Mouse (Mus musculus): ENCODE results near the gene Prss21.

Prss21 gene

DNA sequence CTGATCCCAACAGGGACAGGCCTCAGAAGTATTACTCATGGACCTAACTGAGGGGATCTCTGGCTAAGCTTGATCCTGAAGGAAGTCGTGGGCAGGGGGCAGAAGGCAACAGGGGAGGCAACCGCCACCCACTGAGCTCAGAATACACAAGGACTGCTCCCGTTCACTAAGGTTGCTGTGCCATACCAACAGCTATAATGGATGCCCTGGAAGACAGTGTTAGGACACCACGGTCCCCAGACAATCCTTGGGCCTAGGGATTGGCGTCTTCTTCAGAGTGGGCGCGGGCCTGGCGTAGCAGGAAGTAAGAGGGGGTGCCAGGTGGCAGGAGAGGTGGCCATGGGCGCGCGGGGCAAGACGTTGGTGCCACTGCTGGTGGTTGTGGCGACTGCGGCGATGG lies at the start of gene Prss21:
Gene Prss21 (plus strand): TSS at position 301 of the 400 bp plus-strand sequence.
- no peak for DNase-seq (ENCODE audit: extremely low spot score, low spot score)

DNA sequence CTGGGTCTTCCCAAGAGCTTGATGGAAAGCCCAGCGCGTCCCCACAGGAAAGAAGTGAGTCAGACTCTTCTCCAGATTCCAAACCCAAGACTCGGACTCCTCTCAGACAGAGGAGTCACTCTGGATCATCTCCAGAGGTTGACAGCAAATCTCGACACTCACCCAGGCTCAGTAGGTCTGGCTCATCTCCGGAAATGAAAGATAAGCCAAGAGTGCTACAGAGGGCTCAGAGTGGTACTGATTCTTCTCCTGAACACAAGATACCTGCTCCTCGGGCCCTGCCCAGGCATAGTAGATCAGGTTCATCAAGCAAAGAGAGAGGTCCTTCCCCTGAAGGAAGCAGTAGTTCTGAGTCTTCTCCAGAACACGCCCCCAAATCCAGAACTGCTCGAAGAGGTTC lies 49.3 kb upstream of the Prss21 start:
- DNase-seq (ENCODE audit: extremely low spot score, low spot score), result peak; percentile 11

GRCm38 (mm10) chr17:23819235-23819634 lies 48.6 kb upstream of the Prss21 start:
- DNase-seq (ENCODE audit: extremely low spot score, low spot score), result no peak

DNA sequence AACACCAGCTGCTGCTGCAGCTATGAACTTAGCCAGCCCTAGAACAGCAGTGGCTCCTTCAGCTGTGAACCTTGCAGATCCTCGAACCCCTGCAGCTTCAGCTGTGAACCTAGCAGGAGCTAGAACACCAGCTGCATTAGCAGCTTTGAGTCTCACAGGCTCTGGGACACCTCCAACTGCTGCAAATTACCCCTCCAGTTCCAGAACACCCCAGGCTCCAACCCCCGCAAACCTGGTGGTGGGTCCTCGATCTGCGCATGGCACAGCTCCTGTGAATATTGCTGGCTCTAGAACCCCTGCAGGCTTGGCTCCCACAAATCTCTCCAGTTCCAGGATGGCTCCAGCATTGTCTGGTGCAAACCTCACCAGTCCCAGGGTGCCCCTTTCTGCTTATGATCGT lies 47.1 kb upstream of the Prss21 start:
- no peak for DNase-seq (ENCODE audit: extremely low spot score, low spot score)

GRCm38 (mm10) chr17:23822094-23822493 lies 45.8 kb upstream of the Prss21 start:
- no peak for DNase-seq (ENCODE audit: extremely low spot score, low spot score)

DNA sequence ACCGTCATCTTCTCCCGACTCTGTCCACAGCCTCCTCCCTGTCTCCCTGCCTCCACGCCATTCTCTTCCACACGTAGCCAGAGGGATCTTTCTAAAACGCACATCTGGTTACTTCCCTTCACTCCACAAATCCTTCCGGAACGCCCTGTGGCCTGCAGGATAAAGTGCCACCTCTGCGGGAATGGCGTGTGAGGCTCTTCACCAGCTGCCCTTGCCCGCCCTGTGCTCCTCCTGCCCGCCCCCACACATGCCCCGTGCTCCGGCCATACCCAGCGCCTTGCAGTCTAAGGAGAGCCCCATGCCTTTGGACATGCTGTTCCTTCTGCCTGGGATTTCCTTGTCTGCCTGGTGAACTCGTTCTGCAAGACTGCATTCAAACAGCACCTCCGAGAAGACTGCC lies 44.8 kb upstream of the Prss21 start:
- DNase-seq (ENCODE audit: extremely low spot score, low spot score), result peak; percentile 12

DNA sequence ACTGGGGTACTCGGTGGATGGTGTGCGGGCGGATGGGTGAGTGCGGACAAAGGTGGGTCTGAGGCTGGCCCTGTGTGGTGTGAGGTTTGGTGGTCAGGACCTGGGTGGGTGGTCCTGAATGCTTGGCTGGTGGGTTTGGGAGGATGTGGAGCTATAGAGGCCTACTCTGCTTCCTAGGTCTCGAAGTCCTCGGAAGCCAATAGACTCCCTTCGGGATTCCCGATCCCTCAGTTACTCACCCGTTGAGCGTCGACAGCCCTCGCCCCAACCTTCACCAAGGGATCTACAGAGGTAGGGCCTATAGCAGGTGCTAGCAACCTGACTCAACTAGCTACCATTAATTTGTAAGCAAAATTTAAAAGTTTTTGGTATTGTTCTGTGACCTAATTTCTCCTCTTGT lies 44.2 kb upstream of the Prss21 start:
- DNase-seq (ENCODE audit: extremely low spot score, low spot score), result no peak

- no peak for DNase-seq (ENCODE audit: extremely low spot score, low spot score)
Observed at GRCm38 (mm10) chr17:23825591-23825990, 42.3 kb upstream of the Prss21 start.

- peak; percentile 77 for DNase-seq (ENCODE audit: extremely low spot score, low spot score)
Observed at GRCm38 (mm10) chr17:23828271-23829001, 39.4 kb upstream of the Prss21 start.

DNA sequence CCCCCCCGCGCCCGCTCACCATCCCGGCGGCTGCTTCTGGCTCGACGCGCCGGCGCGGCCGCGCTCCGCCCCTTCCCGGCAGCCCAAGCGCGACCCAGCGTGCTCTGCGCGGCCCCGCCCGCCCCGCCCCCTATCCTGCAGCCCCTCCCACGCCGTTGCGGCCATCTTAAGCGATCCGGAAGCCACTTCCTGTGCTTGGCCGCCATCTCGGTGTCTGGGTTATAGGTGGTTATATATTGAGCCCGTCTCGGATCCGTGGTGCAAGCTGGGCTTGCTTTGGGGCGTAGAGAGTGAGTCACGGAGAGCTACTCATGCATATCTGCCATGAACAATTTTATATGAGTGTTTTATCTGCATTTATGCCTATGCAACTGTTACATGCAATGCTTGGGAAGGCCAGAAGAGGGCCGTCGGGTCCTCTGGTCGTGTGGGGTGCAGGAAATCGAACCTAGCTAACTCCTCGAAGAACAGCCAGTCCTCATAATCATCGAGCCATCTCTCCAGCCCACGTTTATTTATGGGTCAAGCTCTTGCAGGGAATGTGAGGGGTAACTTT lies 38.7 kb upstream of the Prss21 start, which contains the start of gene Elob:
Gene Elob (minus strand): TSS at position 73 of the 556 bp plus-strand sequence.
- peak; percentile 89 for DNase-seq (ENCODE audit: extremely low spot score, low spot score)

DNA sequence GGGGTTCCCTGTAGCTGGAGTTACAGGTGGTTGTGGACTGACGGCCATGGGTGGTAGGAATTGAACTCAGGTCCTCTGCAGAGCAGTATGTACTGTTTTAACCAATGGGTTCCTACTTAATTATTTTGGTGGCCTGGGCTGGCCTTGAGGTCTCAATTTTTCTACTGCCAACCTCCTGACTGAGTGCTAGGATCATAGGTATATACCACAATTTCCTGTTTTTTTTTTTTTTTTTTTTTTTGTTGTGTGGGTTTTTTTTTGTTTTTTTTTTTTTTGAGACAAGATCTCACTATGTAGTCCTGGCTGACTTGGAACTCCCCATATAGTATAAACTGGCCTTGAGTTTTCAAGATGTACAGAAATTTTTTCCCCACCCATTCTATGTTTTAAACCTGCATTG lies 36.7 kb upstream of the Prss21 start:
- no peak for DNase-seq (ENCODE audit: extremely low spot score, low spot score)

- no peak for DNase-seq (ENCODE audit: extremely low spot score, low spot score)
Observed at GRCm38 (mm10) chr17:23836006-23836575, 31.8 kb upstream of the Prss21 start, which contains the start of gene Prss33. Gene Prss33, minus strand, starts transcription at chr17:23836056.

- DNase-seq (ENCODE audit: extremely low spot score, low spot score), result peak; percentile 51
Observed at GRCm38 (mm10) chr17:23841145-23841544, 26.7 kb upstream of the Prss21 start.

DNA sequence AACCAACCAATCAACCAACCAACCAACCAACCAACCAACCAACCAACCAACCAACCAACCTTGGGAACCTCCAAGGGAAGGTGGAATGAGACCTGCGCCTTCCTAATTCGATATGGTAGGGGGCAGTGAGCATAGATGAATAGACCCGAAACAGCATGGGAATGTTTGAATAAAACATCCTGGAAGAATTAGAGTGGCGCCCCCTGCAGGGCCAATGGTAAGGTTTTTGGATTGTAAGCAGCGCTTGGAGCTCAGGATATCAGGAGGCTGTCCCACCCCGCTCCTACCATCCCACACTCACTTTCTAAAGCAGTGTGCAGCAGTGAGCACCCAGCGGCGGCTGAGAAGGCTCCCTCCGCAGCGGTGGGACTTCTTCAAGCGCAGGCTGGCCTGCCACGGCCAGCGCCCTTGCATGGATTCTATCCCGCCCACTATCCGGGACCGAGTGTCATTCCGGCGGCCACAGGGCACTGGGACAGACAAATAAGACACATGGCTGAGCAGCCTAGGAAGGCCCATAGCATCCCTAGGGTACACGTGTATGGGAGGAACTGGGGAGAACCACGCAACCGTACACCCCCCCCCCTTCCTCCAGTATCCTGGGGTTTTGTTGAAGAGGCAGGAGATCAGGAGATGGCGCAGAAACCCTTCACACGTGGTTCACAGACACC lies 24.6 kb upstream of the Prss21 start:
- no peak for DNase-seq (ENCODE audit: extremely low spot score, low spot score)

- DNase-seq (ENCODE audit: extremely low spot score, low spot score), result peak; percentile 64
Observed at GRCm38 (mm10) chr17:23843812-23844273, 24.0 kb upstream of the Prss21 start, which contains the start of the genes Prss32 and Prss41. Gene Prss32, plus strand, starts transcription at chr17:23843855. Gene Prss41, minus strand, starts transcription at chr17:23844172.

GRCm38 (mm10) chr17:23850028-23850427 lies 17.8 kb upstream of the Prss21 start:
- DNase-seq (ENCODE audit: extremely low spot score, low spot score), result no peak

- peak; percentile 75 for DNase-seq (ENCODE audit: extremely low spot score, low spot score)
Observed at GRCm38 (mm10) chr17:23850853-23851749, 16.8 kb upstream of the Prss21 start.

- peak; percentile 42 for DNase-seq (ENCODE audit: extremely low spot score, low spot score)
Observed at GRCm38 (mm10) chr17:23853292-23853691, 14.6 kb upstream of the Prss21 start.

GRCm38 (mm10) chr17:23854229-23854765 lies 13.6 kb upstream of the Prss21 start:
- no peak for DNase-seq (ENCODE audit: extremely low spot score, low spot score)

DNA sequence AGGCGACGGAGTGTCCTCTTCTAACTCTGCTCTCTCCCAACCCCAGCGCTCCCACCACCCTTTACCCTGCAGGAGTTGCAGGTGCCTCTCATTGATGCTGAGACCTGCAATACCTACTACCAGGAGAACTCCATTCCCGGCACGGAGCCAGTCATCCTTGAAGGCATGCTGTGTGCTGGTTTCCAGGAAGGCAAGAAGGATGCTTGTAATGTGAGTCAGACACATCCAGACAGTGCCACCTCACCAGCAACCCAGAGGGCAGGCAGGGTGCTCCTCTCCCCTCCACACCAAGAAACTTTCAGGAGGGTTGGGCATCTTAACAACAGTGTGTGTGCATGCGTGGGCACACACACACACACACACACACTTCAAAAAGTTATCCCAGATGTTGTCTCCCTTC lies 10.7 kb upstream of the Prss21 start:
- DNase-seq (ENCODE audit: extremely low spot score, low spot score), result no peak
